Mouse (Mus musculus) gastrocnemius, adult 2 months (tissue): ENCODE data around the gene Il1rn. TPM values are rescaled to one million over a fixed set of nuclear protein-coding genes. Genes with fewer than 3 reads are reported as not detected.
A peak's percentile ranks its signal among the peaks of the same experiment; 100 is the strongest.

Experiments
- DNase-seq: peaks from one replicate; pipeline ENCODE4 v3.0.0; 2022
- H3K27ac ChIP-seq: fragments of 200-600 bp; 2 replicates; pipeline ENCODE4 v1.8.1; 2022; ENCODE audit warnings: mild to moderate bottlenecking
- H3K4me3 ChIP-seq: fragments of 200-600 bp; 2 replicates; pipeline ENCODE4 v1.8.1; 2022; ENCODE audit warnings: mild to moderate bottlenecking, moderate library complexity
- CTCF ChIP-seq: fragments of 200-600 bp; IDR thresholded peaks from 2 replicates; pipeline ENCODE4 v1.8.1; 2022; ENCODE audit warnings: antibody characterized with exemption, mild to moderate bottlenecking, moderate library complexity
- intact Hi-C: fragments of 180-260 bp; cut with DNase I; formaldehyde crosslinking; loops from one replicate; pipeline ENCODE4 v1.15.1; 2025
- total RNA-seq, 2 experiments: library from RNA; stranded (reverse); gene quantifications; 2 replicates each; pipeline ENCODE4 v1.2.3; 2021

The Il1rn gene
- total RNA-seq, 2 experiments from 2014 or later, result not detected

- intact Hi-C loops, result no loop called here
- DNase-seq, result no peak
- Histone ChIP-seq H3K4me3 (peak overlapping the region; percentile 40; the same call in 1 of the 2 replicates), H3K27ac (no peak overlapping the region)
- no peak for TF ChIP-seq CTCF
These were observed 49.7 kb downstream of the Il1rn start for GRCm38 (mm10) chr2:24386158-24386963.

GRCm38 (mm10) chr2:24386964-24387320 lies 50.3 kb downstream of the Il1rn start:
- Histone ChIP-seq H3K27ac (no peak overlapping the region), H3K4me3 (peak overlapping the region; percentile 40; the same call in 1 of the 2 replicates)
- intact Hi-C loops, result no loop called here
- no peak for DNase-seq
- TF ChIP-seq CTCF, result no peak

GRCm38 (mm10) chr2:24387361-24388283 lies 51.0 kb downstream of the Il1rn start:
- DNase-seq, result no peak
- intact Hi-C loops, result no loop called here
- Histone ChIP-seq H3K27ac (no peak overlapping the region), H3K4me3 (no peak overlapping the region)
- TF ChIP-seq CTCF, result no peak

- H3K4me3 ChIP-seq, result no peak overlapping the region
- intact Hi-C loops, result no loop called here
- no peak overlapping the region for H3K27ac ChIP-seq
- no peak for DNase-seq
- no peak for TF ChIP-seq CTCF
These were observed 56.6 kb downstream of the Il1rn start for GRCm38 (mm10) chr2:24393251-24393650.

- DNase-seq, result no peak
- Histone ChIP-seq H3K27ac (no peak overlapping the region), H3K4me3 (no peak overlapping the region)
- TF ChIP-seq CTCF, result no peak
- intact Hi-C loops, result no loop called here
These were observed 60.5 kb downstream of the Il1rn start for GRCm38 (mm10) chr2:24397115-24397514.

GRCm38 (mm10) chr2:24400711-24401110 lies 64.1 kb downstream of the Il1rn start:
- no peak for DNase-seq
- intact Hi-C loops, result no loop called here
- TF ChIP-seq CTCF, result no peak
- no peak overlapping the region for H3K27ac ChIP-seq
- no peak overlapping the region for H3K4me3 ChIP-seq

Other genes starting within 250 kb of the Il1rn start
- gene Tbpl2, start 240.3 kb upstream of the Il1rn start, total RNA-seq, result not detected
- not detected for gene Il1f8, start 183.7 kb upstream of the Il1rn start, total RNA-seq
- not detected for gene Il1f9, start 150.4 kb upstream of the Il1rn start, total RNA-seq
- not detected for gene Il1f6, start 121.4 kb upstream of the Il1rn start, total RNA-seq
- not detected for gene Il1f5, start 59.9 kb upstream of the Il1rn start, total RNA-seq
- gene Il1f10, start 45.7 kb upstream of the Il1rn start, total RNA-seq, result not detected
- gene Psd4, start 30.7 kb downstream of the Il1rn start, total RNA-seq, result under 1 TPM; 0.20 to 0.36 TPM
- gene Pax8, start 138.7 kb downstream of the Il1rn start, total RNA-seq, result not detected